Mouse (Mus musculus) hematopoietic multipotent progenitor cell, adult 10-12 weeks (in vitro differentiated cells): Measurements from ENCODE around the gene Zfp128. TPM values are rescaled to one million over a fixed set of nuclear protein-coding genes. Genes with fewer than 3 reads are reported as not detected.

Experiments used
- polyA plus RNA-seq: library from polyadenylated mRNA; stranded (reverse); fragments of >175 nt; gene quantifications from 2 replicates; pipeline ENCODE4 v1.2.3, GENCODE M21; 2012; ENCODE audit warnings: low replicate concordance

The Zfp128 gene
- polyA plus RNA-seq = 0.53 and 0.71 TPM in 2 replicates

DNA sequence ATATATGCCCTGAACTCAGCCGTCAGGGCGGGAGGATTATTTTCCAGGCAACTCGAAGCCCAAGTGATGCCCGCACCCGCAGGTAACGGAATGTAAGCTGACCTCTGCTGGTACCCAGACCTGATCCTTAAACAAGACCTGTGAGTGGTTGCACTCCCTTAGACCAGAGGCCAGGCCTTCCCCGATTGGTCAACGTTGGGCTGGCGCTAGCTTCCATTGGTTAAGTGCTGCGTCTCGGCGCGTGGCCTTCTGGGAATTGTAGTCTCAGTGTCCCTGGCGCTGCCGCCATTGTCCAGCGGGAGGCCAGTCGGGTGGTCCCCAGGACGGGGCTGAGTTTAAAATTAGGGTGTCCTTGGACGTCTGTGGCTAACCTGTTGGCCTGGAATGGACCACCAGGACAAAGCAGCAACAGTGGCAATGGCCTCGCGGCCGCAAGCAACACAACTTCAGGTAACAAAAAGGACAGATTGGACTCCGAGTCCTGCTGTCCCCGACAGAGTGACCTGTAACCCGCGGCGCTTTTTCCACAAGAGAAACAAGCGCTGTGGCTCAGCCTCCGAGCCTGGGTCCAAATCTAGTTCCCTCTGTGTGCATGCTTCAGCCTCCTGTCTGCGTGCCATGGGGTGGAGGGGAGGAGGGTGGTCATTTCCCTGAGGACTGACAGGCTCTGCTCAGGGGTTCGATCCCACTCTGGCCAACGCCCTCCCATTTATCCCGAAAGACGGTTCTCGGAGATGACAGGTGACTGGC lies at the start of gene Zfp128:
TSS of gene Zfp128 (plus strand) at position 267 of the 750 bp plus-strand sequence.

DNA sequence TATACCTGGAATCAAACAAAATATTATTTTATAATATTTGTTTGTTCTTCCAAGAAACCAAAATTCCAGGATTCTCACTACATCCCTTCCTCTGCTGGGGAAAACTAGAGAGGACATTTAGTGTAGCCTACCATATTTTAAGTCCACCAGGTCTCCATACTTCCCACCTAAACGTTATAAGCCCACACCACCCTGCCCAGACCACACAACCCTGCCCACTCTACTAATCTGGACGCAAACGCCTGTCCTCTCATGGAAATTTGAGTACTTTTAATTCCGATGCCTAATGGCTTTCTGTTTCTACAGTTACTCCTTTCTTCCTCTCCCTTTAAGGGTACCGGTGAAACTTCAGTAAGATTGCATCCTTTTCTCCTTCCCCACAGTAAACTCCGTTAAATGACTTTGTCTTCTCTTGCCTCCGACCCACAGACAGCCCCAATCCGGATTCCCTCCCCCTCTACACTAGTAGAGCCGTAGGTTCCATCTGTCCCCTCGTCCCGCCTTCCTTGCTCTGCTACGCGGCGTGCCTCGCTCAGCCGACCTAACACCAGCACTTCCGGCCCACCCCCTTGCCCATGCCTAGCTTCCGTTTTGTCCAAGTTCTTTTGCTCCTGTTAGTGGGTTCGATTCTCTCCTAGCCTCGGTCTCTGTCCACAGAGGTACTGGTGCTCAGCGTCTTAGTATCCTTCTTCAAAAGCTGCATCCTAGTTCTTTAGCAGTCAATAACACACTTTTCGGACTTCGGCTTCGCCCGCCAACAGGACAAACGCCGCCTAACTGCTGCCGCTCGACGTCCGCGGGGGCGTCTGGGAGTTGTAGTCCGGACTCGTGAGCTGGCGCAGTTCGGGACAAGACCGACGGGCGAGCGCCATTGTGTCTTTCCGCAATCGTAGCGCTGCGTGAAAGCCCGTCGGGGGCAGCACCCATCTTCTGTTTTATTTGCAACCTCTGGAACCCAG lies 46.5 kb upstream of the Zfp128 start, which contains the start of gene Zfp110:
TSS of gene Zfp110 (plus strand) at position 600 of the 959 bp plus-strand sequence.

DNA sequence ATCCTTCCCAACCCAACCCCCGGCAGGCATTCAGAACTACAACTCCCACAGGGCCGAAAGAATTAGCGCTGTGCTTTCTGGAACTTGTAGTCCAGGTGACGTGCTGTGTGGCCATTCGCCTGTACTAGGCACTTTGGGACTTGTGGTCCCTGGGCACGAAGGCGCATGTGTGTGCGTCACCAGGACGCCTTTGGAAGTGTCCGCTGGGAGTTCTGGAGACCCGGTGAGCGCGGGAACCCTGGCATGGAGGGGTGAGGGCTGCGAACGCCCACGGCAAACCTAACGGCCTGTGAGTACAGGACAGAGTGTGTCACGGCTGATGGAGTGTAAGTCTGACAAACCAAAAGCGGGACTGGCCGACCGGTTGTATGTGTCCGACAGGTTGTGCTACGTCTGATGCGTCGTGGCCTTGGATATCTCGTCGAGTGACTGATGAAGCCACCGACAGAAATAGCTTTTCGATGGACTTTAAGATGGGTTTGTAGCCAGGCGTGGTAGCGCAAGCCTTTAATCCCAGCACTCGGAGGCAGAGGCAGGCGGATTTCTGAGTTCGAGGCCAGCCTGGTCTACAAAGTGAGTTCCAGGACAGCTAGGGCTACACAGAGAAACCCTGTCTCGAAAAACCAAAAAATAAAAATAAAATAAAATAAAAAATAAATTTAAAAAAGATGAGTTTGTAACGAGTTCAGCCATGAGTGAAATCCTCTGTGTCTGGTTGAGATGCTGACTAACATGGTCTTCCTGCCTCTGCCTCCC lies 16.9 kb downstream of the Zfp128 start, which contains the start of gene Zscan22:
TSS of gene Zscan22 (plus strand) at position 161 of the 756 bp plus-strand sequence.

DNA sequence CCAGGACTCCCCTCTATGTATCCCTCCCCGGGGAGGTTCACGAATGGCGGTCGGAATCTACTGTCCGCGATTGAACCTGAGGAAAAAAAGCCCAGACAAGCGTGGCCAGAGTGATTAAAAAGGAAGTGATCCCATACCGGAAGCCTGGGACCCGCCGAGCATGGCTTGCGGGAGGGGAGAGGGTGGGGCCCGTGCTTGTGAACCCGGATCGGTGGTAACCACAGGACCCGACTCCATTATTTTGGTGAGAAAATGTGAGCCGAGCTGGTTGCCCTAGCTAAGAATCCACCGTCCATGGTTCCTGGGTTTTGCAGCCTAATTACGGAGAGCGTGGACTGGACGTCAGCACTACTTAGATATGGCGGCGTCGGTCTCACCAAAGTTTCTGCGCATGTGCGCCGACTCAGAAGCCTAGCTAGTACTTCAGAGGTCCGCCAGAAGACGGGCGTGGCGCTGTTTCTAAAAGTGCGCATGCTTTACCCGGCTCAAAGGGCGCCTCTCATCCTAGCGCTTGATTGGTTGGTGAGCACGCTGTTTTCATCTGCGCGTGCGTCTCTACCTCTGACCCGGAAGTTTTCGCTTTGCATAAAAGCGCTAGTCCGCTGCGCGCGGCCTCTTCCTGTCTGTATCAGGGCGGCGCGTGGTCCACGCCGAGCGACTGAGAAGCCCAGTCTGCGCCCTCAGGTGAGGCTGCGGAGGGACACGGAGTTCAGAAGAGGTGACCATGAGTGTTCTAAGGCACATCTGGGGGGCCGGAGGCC lies 40.9 kb downstream of the Zfp128 start, which contains the start of gene Rps5:
TSS of gene Rps5 (plus strand) at position 586 of the 761 bp plus-strand sequence.

DNA sequence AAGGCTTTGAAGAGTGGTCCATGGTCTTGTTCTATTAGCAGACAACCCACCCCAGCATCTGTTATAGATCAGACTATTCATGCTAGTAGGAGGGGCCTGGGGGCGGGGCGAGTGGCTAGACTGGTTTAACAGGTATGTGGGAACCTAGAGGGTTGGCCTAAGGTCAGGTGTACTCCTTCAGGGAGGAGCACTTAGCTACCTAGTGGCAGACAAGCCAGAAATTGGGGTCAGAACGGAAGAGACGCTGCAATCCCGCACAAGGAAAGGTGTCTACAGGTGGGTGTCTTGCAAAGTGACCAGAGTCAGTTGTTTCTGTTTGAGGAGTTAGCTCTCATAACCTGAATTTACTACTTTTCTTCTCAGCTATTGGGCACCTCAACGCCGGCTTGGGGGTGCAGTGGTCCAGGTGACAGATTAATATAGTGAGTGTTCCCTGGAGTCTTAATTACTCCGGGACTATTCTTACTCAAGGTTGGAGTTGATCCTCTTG lies 46.3 kb downstream of the Zfp128 start, which contains the start of gene Rnf225:
TSS of gene Rnf225 (plus strand) at position 226 of the 490 bp plus-strand sequence.

Other genes with a start within 250 kb of the Zfp128 start
- not detected in 2 replicates for gene Vmn2r54, start 240.9 kb upstream of the Zfp128 start, polyA plus RNA-seq
- not detected in 2 replicates for gene Vmn2r55, start 196.2 kb upstream of the Zfp128 start, polyA plus RNA-seq
- not detected in 2 replicates for gene Vmn2r56, start 146.2 kb upstream of the Zfp128 start, polyA plus RNA-seq
- gene Zscan18, start 77.5 kb upstream of the Zfp128 start, polyA plus RNA-seq = 0.33 and 1.6 TPM in 2 replicates
- gene Zfp329, start 62.3 kb upstream of the Zfp128 start, polyA plus RNA-seq = 0.53 and 1.9 TPM in 2 replicates
- gene Zfp110, start 46.4 kb upstream of the Zfp128 start, polyA plus RNA-seq = 2.6 TPM in 2 replicates
- gene Zscan22, start 16.6 kb downstream of the Zfp128 start, polyA plus RNA-seq = 2.2 and 4.2 TPM in 2 replicates
- 409 and 2,630 TPM in 2 replicates for gene Rps5, start 41.1 kb downstream of the Zfp128 start, polyA plus RNA-seq
- gene Rnf225, start 46.2 kb downstream of the Zfp128 start, polyA plus RNA-seq = 0.27 and 0.29 TPM in 2 replicates
- gene Zfp324, start 84.7 kb downstream of the Zfp128 start, polyA plus RNA-seq = 5.9 and 17.5 TPM in 2 replicates
- 4.8 and 5.9 TPM in 2 replicates for gene Zfp446, start 96.7 kb downstream of the Zfp128 start, polyA plus RNA-seq
- 0.16 TPM in 1 of 2 replicates, not detected in the other for gene Slc27a5, start 117.0 kb downstream of the Zfp128 start, polyA plus RNA-seq
- gene Trim28, start 117.9 kb downstream of the Zfp128 start, polyA plus RNA-seq = 66.9 and 109 TPM in 2 replicates
- gene Zbtb45, start 128.9 kb downstream of the Zfp128 start, polyA plus RNA-seq = 48.4 and 91.4 TPM in 2 replicates
- gene Chmp2a, start 153.6 kb downstream of the Zfp128 start, polyA plus RNA-seq = 60.7 and 267 TPM in 2 replicates
- gene Ube2m, start 157.1 kb downstream of the Zfp128 start, polyA plus RNA-seq = 85.1 and 106 TPM in 2 replicates
- gene Mzf1, start 173.6 kb downstream of the Zfp128 start, polyA plus RNA-seq = 0.93 and 2.4 TPM in 2 replicates
- gene Vmn1r85, start 214.0 kb downstream of the Zfp128 start, polyA plus RNA-seq = not detected in 2 replicates
- not detected in 2 replicates for gene Vmn1r86, start 238.7 kb downstream of the Zfp128 start, polyA plus RNA-seq